Mouse (Mus musculus) thymus, postnatal 36 days (tissue): ENCODE data around the gene Ndufb2.

Source experiments
- DNase-seq, 2 experiments: peaks; one replicate each; pipeline ENCODE4 v3.0.0; 2022; ENCODE audit warnings: mixed read lengths in 2 of 2

Gene Ndufb2

DNA sequence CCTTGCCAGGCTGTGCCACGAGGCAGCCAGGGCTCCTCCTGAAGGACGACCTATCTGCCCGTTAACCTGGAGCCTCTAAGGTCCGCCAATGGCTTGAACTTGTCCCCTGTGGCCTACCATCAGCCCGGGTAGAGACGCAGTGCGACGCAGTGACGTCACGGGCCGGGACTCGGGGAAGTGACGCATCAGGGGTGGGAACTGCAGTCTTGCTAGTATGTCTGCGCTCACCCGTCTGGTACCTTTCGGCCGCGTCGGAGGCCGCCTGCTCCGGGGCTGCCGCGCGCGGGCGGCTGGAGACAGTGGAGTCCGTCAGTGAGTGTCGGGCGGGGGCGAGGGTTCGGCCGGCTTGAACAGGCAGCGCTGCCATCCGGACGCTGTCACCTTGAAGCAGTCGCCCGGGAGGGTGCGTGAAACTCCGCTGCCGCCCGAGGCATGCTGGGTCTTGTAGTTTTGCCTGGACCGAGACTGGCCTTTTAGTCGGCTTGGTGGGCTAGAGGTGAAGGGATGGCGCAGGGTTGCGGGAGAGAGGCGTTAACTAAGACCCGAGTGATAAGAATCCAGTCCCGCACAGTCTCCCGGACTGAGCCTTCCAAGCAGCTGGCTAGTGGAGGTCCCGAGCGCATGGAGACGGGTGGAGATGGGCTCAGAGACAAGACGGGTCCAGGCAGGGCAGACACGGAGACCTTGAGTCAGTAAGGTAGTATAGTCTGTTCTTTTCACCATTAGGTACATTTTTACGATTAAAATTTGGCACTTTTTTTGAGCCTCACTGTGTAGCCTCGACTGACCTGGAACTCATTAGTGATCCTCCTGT is at the start of gene Ndufb2:
Gene Ndufb2, plus strand, starts transcription at position 174 of the 814 bp plus-strand sequence.
- DNase-seq, result peak; percentile 91

DNA sequence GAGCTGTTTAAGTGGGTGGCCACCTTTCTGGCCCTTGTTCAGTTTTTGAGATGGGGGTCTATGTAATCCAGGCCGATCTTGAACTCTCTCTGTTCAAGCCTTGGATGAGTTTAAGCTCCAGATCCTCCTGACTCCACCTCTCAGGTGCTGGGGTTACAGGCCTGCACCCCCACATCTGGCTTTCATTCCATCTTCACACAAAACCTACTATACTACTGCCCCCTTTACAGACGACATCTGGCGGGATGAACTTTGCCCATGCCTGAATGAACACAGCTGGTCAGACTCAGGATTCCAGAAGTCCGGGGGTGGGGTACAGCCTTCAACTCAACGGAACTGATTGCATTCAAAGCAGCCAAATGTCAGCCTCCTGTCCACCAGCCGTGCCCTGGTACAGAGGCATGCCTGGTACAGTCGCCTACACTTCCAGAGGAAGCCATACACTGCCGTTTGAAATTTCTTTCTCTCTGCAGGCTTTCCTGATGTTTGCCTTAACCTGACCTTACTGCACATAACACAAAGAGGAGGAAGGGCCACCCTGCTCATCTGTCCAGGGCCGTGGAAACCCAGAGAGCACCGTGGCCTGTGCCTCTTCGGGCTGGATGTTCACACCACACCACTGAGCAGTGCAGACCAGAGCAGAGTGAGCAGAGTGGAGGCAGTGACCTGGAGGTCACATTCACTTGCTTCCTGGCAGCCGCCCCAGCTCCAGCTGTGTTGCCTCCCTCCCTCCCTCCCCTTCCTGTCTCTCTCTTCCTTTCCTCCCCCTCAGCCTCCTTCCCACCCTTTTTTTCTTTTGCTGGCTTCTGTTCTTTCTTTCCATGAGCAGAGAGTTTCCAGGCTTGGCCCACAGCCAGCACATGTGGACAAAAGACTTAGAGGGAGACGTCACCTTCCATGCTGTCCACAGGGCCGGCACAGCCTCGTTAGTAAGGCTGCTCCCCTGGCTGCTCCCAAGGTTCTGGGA is 49.5 kb upstream of the Ndufb2 start:
- peak; percentile 18 to 24 for DNase-seq

DNA sequence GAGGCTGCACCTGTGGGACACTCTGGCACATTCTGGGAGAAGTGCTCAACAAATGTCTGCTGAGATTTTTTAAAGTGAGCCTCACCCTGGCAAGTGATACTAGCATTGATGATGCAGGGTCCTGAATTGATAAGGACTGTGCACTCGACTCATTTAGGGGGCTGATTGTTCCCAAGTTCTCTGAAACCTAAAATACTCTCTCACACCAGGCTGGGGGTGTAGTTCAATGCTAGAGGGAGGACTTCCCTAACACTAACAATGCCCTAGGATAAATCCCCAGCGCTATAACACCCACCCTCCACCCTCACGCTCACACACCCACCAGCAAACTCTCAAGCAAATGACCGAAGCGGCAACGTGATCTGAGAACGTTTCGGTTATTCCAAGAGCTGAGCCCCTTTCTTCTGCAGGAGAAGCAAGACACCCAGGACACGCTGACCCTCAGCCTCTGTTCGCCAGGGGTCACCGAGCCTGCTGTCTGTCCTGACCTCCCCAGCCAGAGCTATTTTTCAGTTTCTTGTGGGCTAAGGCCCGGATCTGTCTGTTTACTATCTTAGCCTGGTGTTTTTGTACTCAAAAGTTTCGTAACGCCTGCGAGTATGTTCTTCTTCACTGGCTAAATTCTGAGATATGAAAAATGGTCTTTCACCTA is 48.5 kb upstream of the Ndufb2 start:
- DNase-seq, result no peak

DNA sequence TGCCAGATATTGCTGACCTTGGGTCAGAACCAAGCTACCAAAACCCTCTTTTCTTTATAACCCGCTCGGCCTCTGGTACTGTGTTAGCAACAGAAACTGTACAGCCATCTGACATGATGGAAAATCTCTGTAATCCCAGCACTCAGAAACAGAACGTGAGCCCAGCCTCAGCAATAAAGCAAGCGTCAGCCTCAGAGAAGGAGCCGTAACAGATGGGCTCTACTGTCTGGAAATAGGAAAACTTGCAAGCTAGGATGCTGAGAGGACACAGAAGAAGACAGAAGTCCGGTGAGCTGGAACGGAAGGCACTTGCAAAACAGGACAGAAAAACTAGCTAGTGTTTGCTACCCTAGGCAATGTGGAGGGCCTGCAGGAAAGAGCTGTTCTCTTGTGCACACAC is 46.9 kb upstream of the Ndufb2 start:
- no peak for DNase-seq

DNA sequence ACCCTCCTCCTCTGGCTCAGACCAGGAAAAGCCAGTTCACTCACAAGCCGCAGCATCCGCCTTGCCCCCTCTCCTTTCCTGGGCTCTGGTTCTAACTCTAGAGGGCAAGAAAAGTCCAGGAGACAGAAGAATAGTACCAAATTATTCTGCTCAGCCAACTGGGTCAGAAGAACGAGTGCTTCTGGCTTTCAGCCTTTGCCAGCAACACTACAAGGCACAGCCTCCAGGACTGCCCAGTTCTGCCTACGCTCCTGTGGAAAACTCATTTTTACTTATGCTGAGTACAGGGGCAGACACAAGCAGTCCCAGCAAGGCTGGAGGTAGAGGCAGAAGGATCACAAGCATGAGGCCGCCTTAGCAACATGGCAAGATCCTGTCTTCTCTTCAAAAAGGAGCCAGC is 44.3 kb upstream of the Ndufb2 start:
- no peak for DNase-seq

DNA sequence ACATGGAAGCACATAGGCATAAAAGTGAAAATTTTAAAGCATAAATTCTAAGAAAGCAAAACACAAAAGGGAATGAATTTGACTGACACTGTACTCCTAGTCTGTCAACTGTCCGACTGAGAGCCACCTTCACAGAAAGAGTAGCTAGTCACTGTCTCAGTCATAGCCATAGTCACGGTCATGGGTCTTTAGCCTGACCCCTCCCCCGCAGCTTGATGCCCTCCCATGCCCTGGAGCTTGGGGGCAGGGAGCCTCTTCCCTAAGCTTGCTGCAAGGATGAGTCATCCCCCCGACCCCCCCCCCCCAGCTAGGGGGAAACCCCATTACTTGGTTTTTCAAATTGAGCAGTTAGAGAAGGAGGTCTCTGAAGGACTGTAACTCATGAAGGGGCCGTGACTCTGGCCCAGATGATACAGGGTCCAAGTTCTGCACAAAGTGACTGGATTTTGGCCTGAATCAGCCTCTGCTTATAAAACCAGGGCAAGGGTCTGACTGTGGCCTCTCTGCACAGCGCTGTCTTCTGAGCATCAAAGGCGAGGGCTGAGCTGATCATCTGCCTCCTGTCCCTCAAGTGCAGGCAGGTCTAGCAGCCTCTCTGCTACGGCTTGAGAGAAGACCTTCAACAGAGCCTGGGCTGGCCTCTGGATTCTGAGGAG is 40.3 kb upstream of the Ndufb2 start:
- DNase-seq, result no peak

DNA sequence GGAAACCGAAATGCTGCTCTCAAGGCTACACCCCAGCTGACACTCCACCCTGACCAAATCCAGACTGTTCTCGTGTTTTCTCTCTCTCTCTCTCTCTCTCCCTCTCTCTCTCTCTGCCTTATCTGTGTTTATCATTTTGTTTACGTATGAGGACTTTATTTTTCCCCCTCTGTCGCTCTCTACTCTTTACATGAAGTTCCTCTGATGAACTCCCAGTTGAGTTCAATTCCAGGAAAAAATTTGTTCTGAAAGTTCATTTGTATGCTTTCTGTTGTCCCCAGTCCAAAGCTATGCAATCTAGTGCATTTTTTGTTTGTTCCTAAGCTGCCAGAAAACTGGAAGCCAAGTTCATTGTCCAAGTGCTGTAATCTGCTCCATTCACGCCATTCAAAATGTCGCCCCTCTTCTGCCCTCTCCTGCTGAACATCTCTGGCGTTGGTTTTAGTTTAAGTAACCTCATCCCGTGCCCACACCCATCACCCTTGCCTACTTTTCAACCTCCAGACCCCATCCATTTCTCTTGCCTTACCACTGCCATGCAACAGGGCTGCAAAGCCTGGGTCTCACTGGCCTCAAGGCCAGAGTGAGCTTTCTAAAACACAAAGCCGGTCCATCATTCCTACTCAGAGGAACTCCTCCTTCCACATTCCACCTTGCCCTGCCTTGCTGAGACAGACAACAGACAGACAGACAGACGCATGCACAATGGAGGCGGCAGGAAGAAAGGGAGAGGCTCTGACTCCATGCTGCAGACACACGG is 37.3 kb upstream of the Ndufb2 start:
- DNase-seq, result no peak

DNA sequence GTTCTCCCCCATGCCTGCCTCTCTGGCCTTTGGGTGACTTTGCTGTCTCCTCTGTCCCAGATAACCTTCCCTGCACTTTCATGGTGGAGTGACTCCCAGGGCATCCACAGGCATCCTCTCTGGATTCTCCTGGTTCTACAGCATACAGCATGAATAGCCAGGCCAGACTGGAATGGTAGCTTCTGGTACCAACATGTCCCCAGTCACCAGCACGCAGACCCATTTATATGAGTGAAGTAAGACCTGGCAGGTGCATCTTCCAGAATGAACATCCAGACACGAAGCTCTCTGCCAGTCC is 36.8 kb upstream of the Ndufb2 start:
- DNase-seq, result no peak

DNA sequence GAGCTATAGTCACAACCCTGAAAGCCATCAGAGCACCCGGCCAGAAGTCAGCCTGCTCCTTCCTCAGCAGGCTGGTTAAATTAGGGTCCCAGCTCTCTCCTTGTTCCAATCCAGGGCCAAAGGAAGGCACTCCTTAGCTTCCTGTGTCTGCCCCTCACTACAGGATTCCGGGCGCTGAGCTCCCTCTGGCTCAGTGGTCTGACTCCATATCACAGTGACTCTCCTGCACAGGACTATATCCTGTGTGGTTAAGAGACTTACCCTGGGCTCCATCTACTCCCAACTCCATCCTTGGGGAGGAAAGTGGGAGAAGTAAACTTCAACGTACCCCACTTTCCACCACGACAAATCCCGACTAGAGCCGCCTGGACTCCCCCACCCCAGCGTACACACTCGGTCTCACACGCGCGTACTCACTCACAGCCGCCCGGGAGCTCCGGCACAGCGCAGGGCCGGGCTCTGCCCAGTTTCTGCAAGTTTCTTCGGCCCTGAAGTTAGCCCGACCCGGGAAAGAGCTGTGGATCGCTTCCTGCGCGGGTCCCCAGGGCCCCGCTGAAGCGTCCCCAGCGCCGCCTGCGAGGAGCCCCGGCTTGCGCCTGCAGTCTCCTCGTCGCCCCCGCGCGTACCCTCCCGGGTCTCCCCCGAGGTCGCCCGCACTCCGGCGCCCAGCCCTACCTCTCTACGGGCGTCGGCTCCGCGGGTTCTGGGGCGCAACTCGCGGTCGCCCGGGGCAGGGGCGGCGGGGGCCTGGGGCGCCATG is 35.3 kb upstream of the Ndufb2 start:
- DNase-seq, result peak; percentile 17 to 27

DNA sequence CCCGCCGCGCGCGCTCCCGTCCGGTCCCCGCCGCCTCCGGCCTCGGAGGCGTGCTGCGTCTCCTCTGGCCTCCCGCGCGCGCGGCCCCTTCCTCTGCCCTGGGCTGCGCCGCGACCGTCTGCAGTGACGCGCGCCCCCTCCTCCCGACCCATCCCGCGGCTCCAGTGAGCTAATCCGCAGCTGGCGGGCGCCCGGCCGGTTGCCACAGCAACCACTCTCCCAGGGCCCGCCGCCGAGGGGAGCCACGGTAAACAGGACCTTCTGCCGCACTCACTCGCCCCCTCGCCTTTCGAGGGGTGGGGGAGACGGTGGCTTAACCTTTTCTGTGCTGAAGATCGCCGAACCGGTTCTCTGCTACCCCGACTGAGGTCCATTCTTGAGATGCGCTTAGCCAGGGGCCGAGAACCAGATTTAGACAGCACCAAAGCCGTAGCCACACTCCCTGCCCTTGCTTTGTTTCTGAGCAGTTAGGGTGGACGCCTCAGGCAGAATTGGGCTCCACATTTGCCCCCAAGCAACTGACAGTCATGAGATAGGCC is 34.6 kb upstream of the Ndufb2 start, which contains the start of gene Dennd2a:
Gene Dennd2a, minus strand, starts transcription at position 145 of the 539 bp plus-strand sequence.
- peak; percentile 35 to 53 for DNase-seq

DNA sequence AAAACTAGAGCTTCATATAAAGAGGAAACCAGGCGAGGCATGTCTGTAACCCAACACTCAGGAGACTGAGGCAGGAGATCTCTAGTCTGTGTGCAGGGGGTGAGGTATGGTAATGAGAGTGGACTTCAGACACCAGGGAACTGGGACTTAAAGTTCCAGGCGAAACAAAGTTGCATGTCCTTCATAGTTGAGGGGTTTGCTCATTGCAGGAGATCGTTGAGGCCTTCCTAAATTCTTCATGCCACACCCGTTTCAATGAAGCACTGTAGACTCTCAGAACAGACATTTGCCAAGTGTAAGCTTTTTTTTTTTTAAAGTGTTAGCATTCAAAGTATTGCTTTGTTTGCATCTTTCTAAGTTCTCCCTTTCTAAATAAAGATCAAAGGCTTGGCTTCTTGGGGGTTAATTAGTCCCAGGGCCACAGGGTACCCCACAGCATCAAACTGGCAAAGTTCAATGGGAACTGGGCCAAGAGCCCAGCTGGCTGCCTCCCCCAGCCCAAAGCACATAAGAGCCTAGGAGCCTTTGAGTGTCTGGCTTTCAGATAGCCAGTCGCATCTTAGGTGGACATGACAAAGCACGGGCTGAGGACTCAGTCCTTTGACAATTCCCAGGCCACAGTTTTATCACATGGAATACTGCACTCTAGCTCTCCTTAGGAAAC is 33.0 kb upstream of the Ndufb2 start:
- DNase-seq, result no peak

DNA sequence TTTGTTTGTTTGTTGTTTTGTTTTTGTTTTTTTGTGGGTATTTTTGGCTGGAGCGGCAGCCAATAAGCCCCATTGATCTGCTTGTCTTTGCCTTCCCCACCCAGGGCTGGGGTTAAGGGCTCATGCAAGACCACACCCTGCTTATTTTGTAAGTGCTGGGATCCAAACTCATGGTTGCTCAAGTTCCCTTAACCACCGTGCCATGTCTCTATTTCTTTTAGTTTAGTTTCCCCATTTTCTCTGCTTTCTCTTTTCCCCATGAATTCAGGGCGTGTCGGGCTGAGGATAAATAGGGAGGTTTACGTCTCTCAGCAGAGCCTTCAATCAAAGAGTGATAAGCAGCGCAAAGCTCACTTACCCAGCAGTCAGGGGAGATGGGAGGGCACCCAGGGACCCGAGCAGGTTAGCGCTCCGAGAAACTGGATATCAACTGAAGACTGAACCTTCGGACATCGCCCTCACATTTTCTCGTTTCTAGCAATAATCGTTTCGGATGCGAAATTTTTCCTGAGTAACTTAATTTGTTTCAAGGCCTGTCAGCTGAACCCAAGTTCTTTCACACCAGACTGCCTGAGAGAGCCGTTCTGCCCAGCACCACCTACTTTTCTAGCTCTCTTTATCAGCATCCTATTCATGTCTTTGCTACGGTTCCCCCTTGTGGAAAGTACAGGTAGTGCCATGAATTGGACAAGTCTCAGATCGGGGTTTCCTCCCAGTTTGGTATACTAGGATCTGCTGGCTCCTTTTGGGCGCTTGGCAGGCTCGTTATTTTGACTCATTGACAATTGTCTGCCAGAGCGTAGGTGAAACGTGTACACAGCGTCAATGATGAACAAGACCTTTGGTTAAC is 30.0 kb upstream of the Ndufb2 start:
- DNase-seq, result peak; percentile 42 to 51

DNA sequence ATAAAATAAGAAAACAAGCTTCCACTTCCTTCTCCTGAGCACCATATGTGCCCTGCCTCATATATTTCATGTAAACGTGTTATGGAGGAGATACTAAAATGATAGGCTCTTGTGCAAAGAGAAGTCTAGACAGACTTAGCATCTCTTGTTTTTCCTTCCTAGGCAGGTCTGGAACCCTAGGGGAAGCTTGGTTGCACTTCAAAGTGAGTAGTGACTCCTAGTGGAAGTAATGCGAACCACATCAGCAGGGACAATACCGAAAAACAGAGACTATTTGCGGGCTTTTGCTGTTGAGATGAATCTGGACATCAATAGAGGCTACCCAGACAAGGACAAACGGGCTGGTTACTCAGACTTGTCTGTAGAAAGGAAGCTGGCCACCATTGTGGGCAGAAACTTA is 24.8 kb upstream of the Ndufb2 start:
- DNase-seq, result no peak

DNA sequence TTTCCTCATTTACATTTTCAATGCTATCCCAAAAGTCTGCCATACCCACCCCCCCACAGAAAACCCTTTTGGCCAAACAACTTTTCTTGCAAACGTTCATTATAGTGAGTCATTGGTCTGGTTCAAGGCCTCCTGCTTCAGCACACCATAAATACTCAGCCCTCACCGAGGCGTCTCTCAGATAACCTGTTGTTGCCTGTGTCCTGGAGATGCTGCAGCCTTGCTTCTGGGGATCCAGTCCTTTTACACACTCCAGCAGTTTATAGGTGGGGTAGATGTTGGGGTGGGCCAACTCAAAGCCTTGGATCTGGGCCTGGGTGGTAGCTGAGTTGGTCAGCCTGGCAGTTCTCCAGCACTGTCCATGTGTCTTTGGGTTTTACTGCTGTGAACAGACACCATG is 21.9 kb upstream of the Ndufb2 start:
- DNase-seq, result no peak

DNA sequence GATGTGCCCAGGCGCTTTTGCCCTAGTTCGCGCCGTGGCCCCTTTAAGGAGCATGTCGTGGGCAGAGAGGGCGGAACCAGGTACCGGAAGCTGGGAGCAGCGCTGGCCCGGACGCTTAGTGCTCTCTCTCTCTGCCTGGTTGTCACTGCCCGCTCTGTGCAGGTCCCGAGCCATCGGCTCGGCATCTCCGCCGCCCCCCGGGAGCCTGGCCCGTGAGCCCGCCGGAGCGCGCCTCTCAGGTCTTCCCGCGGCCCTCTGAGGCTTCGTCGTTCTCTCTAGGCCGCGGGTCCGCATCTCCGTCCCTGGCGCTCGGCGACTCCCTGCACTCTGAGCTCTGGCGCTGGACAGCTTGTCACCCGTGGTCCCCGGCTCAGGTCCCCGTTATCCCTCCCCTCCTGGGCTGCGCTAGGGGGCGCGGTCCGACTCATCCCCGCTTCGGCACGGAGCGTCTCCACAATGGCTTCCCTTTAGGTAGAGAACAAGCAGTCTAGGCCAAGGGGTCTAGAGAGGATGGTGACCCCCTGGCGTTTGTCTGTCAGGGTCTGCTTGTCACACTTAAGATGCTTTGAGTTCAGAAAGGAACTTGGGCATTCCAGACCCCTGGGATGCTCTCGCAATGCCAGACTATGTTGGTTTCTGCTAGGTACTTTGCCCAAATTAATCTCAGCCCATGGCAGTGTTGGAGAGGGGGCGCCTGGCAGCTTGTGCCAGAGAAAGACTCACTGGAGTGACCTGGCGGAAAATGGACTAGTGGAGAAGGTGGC is 18.4 kb upstream of the Ndufb2 start, which contains the start of gene Adck2:
Gene Adck2, plus strand, starts transcription at position 83 of the 764 bp plus-strand sequence.
- DNase-seq, result peak; percentile 77 to 85

DNA sequence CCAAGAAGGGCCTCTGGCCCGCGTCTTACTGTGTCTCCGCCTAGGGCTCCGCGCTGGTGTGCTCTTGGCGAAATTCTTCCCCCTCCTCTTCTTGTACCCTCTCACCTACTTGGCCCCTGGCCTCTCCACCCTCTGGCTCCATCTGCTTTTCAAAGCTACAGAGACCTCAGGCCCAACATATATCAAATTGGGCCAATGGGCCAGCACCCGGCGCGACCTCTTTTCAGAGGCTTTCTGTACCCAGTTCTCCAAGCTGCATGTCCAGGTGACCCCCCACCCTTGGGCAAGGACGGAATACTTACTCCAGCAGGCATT is 17.9 kb upstream of the Ndufb2 start:
- DNase-seq, result peak in 1 of 2 experiments; percentile 30

DNA sequence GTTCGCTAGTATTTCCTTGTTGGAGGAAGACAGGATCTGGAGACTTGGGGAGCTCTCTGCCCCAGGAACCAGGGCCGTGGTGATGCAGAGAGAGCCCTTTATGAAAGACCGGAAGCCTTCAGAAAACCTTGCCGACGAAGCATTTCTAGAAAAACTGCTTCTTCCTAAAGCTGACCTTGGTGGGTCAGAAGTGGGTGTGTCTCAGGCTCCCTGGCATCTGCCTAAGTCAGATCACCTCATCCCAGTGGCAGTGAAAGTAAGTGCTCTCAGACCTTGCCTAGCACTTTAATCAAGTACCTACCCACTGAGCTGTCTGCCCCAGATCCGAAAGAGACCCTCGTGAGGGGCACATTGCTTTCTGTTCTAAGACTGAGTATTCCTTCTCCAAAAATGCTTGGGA is 17.4 kb upstream of the Ndufb2 start:
- DNase-seq, result no peak

DNA sequence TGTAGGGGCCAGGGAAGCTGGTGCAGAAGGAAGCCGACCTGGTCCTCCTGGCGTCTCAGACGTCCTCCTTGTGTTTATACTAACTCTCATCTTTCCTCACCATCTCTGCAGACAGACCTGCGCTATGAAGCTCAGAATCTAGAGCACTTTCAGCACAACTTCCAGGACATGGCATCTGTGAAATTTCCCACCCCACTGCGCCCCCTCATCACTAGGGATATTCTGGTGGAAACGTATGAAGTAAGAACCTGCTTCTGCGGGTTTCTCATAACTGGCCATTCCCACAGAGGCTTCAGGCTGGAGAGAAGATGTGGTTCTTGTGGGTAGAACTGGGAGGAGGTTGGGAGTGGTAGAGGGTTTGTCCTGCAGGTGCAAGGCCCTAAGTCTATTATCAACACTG is 12.8 kb upstream of the Ndufb2 start:
- no peak for DNase-seq

DNA sequence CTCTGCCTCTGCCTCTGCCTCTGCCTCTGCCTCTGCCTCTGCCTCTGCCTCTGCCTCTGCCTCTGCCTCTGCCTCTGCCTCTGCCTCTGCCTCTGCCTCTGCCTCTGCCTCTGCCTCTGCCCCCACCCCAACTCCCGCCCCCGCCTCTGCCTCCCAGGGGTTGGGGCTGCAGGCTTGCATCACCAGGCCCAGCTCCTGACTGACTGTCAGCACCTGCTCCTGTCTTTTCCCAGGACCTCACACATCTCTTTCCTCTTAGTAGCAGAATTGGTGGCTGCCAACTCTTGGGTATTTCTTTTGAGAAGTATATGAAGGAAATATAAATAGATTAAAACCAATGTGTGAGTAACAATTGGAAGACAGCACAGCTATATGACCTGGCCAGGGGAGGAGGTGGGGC is 11.8 kb upstream of the Ndufb2 start:
- no peak for DNase-seq
